Mouse (Mus musculus) MEL (cell line): ENCODE measurements at regions not wholly inside any gene's neighbourhood (a gene's known extent, or its start where the extent isn't known, plus 50 kb on each side); places are given as distances from the start of the nearest gene placed in this dataset.

Experiments used
- CTCF ChIP-seq, 3 experiments: IDR thresholded peaks in 2 of 3; conservative IDR thresholded peaks in 1 of 3; 2 replicates each; pipeline ENCODE4 v1.5.1; 2011 to 2012; ENCODE audit warnings: low read length in 3 of 3, low read depth in 2 of 3, mild to moderate bottlenecking in 2 of 3, improper control_type of control experiment in 1 of 3, inconsistent platforms in 1 of 3, mixed read lengths in 1 of 3, moderate library complexity in 1 of 3; ENCODE audit not compliant: control insufficient read depth in 1 of 3, insufficient read depth in 1 of 3, poor library complexity in 1 of 3, severe bottlenecking in 1 of 3
- RAD21 ChIP-seq: IDR thresholded peaks from 2 replicates; pipeline ENCODE4 v1.6.1; 2011; ENCODE audit warnings: mild to moderate bottlenecking, low read depth, low read length, improper control_type of control experiment

- no peak for TF ChIP-seq RAD21
- TF ChIP-seq CTCF (IDR thresholded peaks at IDR 0.05 in 2 of 3, conservative IDR thresholded peaks at IDR 0.05 in 1 of 3; ENCODE audit: control insufficient read depth in 1 of 3, insufficient read depth in 1 of 3, low read depth in 2 of 3, low read length in 3 of 3, poor library complexity in 1 of 3, severe bottlenecking in 1 of 3) = no peak
Measured at GRCm38 (mm10) chr16:30173953-30174874, 93.1 kb downstream of the Cpn2 start.
